Mouse (Mus musculus): Measurements from ENCODE around the gene Man1b1.

Gene Man1b1

DNA sequence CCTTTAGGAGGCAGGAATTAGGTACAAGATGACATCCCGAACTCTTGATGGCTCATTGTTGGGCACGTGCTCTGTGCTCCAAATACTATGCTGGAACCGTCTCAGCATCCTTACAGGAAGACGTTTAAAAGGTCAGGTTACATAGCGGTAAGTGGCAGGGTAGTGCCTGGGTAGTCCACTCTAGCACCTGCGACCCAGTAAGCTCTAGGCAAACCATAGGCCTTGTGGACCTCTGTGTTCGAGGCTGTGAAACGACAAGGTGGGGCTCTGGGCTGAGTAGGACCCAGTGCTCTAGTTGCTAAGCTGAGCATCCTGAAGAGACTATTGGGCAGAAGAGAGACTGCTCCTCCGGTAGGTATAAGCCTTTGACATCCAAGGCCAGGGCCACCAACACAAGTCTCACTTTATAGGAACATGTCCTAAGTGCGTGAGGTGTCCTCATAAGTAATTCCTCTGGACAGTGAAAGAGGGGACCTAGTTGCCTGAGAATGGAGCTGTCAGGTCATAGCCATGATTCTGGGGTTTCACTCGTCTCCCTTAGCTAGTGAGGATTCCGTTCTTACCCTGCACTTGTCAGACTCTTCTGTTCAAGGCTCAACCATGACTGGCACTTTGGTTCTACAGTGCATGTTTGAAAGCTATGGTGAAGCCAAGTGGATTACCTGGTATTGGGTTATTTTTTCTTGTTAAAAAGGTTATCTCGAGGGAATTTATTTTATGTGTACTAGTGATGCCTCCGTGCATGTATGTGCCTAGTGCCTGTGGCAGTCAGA is 26.4 kb upstream of the Man1b1 start:
- in situ Hi-C loops (cut with MboI, MseI): no loop called here

DNA sequence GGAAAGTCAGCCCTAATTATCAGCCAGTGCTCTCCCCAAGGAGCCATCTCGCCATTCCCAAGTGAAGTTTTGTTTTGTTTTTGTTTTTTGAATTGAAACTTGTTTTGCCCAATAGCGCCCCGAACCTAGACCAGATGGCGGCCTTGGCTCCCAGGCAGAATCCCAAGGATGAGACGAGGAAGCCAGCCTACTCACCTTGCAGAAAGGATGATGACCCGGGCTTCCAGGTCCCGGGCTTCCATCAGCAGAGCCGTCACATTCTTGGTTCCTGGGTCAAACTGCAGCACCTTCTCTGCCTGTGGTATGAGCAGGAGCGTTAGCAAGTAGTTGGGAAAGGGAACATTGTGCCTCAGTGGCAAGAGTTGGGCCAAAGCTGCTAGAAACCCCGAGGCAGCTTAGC is 22.0 kb upstream of the Man1b1 start:
- in situ Hi-C loops (cut with MboI, MseI): no loop called here

DNA sequence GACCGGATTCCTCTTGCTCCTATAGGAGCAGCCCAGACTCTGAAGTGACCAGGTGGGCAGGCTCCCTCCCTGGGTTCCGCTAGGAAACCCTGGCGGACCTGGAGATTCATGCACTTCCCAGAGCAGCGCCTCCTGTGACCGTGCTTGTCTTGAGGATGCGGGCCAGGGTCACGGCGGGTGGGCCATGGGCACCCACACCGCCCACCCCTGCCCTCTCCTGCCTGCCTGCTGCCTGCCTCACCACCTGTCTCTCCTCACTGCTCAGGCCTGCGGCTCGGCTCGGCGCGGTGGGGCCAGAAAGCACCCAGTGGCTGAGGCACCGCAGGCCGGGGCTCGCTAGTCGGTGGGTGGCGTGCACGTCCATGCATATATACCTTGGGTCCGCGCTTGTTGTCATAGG is 21.2 kb upstream of the Man1b1 start:
- in situ Hi-C loops (cut with MboI, MseI): no loop called here

DNA sequence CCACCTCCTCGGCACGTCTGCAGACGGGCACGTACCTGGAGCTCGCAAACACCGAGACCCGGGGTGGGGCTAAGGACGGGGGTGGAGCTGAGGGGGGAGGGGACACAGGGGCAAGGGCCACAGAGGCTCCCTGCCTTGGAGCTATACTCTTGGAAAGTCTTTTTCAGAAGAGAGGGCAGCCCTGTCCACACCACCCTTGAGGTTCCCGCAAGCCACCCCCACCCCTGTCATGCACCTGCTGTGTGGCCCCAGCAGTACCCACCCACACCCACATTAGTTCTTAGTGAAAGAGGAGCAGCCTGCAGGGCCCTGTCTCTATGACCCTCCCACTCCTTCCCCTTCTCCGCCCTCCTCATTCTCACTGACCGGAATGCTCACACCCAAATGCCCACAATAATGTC is 20.6 kb upstream of the Man1b1 start:
- in situ Hi-C loops (cut with MboI, MseI): no loop called here

DNA sequence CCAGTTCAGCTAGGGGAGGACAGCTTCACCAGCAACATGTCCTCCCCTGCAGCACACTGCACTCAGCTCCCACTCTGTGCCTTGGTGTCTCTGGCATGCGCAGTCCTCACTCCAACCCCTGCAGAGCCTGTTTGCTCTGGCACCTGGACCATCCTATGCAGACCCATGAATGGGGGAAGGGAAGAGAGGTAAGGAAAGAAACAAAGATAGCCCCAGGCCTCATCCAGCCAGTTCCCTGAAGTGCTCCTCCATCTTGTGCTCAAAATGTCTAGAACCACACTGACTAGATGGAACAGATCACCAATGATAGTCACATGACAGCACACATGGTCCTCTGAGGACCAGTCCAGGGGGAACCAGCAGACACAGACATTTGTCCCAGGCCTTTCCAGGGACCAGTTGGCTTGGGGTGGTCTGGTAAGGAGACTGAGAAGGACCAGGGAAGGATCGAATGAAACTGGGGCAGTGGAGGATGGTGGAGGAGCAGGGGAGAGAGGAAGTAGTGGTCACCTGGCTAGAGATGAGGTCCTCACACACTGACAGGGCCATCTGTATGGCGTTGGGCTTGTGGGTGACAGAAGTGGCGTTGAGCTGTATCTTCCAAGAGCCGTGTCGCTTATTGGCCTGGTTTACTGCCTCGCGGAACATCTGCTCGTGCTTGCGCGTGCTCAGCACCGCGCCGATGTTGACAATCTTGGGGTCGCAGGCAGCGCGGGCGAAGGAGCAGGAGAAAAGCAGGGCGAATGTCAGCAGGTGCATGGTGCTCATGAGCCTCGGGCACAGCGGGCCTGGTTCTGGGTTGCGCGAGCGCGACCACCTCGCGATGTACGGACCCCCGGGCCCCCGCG is 13.8 kb upstream of the Man1b1 start:
- in situ Hi-C loops (cut with MboI, MseI): no loop called here

DNA sequence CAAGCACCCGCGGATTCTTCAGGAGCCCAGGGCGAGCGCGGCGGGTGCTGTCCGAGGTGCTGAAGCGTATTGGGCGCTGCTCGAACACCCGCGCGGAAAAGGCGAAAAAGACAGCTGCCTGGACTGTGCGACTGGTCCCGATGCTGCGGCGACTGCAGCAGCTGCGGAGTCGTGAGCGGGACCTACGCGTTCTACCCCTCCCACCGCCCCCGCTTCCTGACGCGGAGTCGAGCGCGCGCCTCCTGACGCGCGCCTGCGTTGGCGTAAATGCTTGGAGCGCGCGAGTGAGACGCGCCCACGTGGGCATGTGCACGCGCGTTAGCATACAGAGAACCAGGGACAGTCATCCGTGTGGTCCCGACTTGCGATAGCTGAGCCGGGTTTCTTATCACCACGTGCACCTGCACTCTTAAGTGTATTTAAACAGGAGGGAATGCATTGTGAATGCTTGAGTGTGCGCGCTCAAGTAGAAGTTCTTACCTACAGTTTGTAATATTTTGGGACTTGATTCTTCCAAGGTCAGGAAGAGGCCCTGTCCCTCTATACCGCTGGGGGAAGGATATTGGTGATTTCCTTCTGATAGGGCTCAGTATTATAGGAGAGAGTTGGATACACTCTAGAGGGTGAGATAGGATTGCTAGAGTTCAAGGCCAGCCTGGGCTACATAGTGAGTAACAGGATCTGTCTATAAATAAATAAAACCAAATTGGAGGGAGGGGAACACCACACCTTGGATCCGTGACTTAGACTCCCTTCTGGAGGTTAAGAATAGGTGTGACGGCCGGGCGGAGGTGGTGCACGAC is 13.0 kb upstream of the Man1b1 start, which contains the start of gene Grin1:
TSS of gene Grin1 (minus strand) at position 217 of the 803 bp plus-strand sequence.
- in situ Hi-C loops (cut with MboI, MseI): no loop called here

DNA sequence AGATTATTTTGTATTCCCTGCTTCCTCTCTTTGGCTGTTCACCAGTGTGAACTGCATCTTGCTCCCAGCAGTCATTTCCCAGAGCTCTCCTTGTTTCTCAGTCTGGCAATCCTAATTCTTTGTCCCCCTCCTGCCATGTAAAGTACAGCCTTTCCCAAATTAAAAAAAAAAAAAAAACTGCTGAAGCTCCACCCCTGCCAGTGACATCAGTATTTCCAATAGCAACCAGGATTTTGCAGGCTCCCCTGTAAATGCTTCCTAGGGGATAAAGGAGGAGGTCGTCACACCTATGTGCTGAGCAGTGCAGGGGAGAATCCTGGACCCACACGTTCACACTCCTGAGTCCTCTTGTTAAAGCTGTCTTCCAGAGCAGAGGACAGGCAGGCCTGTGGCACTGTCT is 12.1 kb upstream of the Man1b1 start:
- in situ Hi-C loops (cut with MboI, MseI): no loop called here

DNA sequence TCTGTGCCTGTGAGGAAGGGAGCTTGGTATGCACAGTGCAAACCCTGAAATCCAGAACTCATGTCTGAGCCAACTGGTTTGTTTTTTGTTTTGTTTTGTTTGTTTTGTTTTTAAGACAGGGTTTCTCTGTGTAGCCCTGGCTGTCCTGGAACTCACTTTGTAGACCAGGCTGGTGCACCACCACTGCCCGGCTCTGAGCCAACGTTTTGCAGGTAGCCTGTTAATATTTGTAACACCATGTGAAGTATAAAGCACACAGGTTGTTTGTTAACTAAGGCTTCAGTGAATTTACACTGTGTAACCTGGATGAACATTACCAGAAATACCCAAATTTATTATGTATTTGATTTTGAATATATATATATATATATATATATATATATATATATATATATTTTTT is 6.1 kb upstream of the Man1b1 start:
- in situ Hi-C loops (cut with MboI, MseI): no loop called here

DNA sequence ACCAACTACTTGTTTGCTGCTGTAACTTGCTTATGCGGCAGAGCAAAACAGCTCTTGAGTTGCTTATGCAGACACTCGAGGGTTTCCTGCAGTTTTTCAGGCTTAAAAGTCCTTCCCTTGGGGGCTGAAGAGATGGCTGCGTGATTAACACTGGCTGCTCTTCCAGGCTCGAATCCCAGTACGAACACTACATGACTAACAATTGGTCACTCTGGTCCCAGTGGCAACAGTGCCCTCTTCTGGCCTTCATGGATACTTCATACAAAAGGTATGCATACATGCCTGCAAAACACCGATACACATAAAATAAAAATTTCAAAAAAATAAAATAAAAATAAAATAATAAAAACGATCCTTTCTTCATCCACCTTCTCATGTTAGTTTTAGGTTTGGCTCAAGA is 3.7 kb upstream of the Man1b1 start:
- in situ Hi-C loops (cut with MboI, MseI): no loop called here

DNA sequence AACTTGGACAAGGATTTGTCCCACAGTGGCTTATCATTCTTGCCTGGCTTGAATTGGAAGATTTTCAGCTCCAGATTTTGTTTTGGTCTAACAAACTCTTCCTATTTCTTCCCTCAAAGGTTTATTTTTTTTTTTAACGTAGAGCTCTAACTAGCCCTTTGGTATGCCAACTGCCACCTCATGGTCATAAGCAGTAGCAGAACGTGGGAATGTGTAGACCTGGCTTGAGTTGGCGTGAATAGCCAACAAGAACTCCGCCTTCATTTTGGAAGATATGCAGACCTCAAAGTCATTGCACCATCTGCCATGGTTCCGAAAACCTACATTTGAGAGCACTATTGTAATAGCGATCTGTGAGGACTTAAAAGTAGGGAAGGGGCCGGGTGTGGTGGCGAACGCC is 668 bp upstream of the Man1b1 start:
- in situ Hi-C loops (cut with MboI, MseI): no loop called here

DNA sequence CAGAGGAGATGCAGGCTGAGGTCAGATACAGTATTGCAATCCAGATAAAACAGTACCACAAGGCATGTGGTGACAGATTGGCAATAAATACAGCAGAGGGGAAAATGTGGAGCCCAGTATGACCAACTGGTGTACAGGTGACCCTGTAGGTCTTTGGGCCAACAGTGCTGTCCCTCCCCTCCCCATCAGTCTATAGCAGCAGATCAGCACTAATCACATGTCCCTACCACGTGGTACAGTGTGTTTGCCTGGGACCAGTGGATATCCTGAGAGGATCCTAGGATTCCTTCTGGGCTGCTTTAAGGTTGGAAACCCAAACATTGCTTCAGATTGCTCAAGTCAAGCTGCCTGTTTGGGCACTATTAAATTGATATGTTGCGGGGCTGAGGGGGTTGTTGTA is 1.4 kb downstream of the Man1b1 start:
- in situ Hi-C loops (cut with MboI, MseI): no loop called here

DNA sequence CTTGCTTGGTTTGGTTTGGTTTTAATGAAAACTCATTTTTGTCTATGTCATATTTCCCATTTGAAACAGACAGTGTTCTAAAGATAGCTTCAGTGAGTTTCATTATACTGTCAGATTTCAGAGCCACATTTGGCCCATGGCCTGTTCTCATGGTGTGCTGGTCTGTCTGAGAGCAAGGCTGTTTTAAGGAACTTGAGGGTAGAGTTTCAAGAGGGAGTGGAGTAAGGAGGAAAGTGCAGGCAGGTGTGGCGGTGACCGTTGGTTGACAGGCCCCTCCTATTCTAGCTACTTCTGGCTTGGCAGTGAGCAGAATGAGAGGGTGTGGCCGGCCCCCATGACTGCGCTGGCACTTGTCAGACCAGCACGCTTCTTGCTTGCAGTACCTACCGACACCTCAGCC is 6.2 kb downstream of the Man1b1 start:
- in situ Hi-C loops (cut with MboI, MseI): no loop called here

DNA sequence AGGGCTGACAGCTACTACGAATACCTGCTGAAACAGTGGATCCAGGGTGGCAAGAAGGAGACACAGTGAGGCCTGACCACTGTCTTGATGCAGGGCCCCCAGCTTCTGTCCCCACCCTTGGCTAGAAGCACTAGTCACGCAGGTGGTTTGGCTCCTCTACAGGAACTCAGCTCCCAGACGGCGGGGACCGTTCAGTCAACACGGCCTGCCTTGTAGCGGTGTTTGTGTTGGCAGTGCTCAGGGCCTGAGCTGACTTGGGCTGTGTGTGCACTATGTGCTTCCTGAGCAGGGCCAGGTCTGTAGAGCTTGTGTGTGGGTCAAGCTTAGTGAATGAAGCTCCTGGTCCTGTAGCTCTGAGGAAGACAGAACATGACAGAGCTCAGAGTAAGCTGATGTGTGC is 16.0 kb downstream of the Man1b1 start:
- in situ Hi-C loops (cut with MboI, MseI): no loop called here

DNA sequence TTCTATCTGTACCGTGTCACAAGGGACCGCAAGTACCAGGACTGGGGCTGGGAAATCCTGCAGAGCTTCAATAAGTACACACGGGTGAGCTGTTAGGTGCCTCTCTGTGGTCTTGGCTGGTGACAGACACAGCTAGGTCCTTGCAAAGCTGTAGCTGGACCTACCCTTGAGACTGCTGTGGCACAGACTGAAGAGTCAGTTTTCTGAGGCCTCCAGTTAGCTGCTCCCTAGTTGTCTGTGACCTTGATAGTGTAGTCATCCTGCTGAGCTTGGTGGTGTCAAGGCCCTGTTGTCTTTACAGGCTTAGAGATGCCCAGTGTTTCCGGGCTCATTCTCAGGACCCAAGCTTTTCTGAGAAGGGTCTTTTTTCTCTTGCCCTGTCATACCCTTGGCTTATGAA is 17.4 kb downstream of the Man1b1 start:
- in situ Hi-C loops (cut with MboI, MseI): no loop called here

DNA sequence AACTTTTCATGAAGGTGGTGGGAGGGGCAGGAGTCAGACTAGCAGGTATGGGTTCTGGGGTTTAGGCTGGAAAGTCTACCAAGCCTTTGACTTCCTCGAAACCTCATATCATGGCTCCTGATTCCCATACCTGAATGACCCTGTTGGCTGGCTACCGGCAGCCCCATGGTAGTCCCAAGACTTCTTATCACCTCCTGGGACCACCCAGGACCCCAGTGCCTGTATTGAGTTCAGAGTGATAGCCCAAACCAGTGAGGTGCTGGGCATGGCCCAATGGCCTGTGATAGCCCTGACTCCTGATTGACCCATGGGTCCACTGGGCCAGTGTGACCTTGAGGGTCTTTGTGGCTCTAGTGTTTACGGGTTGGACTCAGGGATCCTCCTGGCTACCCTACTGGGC is 18.6 kb downstream of the Man1b1 start:
- in situ Hi-C loops (cut with MboI, MseI): no loop called here

DNA sequence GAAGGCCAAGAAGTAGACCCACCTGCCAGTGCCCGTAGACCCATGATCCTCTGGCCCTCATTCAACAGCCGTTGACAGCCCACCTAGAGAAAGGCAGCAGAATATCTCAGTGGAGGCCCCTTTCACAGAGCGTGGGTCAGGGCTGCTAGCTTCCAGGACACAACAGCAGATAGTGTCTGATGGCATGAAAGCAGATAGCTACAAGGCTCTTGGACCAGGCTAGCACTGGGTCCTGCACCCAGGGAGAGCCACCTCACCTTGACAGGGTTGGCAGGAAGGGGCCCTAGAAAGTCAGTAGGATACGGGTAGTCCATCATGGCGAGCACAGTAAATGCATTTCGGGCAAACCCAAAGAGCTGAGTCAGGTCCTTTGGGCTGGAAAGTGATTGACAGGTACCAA is 22.1 kb downstream of the Man1b1 start:
- in situ Hi-C loops (cut with MboI, MseI): no loop called here

DNA sequence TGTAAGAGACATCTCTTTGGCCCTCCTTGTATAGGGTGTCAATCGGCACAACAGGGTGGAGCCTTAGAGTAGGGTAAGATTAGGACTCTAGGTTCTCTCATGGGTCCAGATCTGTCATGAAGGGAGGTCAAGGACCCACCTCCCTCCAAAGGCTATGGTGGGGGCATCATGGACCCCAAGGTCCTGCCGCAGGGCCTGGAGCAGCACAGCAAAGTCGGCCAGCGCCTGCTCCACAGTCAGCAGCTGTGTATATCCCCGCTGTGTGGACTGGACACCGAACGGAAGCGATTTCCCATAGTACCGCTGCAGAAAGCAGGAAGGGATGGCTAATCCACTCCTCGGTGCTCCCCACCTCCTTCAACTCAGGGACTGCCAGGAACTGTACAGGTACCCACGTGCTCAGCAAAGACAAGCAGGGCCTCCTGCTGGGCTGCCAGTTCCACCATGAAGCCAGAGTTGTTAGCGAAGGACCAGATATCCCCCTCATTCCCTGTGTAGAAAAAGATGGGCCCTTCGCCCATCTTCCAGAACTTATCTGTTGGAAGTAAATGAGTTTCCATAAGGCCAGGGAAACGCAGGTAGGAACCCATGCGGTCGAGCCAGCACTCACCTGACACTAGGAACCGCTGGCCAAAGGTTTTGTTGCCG is 23.4 kb downstream of the Man1b1 start:
- in situ Hi-C loops (cut with MboI, MseI): no loop called here

DNA sequence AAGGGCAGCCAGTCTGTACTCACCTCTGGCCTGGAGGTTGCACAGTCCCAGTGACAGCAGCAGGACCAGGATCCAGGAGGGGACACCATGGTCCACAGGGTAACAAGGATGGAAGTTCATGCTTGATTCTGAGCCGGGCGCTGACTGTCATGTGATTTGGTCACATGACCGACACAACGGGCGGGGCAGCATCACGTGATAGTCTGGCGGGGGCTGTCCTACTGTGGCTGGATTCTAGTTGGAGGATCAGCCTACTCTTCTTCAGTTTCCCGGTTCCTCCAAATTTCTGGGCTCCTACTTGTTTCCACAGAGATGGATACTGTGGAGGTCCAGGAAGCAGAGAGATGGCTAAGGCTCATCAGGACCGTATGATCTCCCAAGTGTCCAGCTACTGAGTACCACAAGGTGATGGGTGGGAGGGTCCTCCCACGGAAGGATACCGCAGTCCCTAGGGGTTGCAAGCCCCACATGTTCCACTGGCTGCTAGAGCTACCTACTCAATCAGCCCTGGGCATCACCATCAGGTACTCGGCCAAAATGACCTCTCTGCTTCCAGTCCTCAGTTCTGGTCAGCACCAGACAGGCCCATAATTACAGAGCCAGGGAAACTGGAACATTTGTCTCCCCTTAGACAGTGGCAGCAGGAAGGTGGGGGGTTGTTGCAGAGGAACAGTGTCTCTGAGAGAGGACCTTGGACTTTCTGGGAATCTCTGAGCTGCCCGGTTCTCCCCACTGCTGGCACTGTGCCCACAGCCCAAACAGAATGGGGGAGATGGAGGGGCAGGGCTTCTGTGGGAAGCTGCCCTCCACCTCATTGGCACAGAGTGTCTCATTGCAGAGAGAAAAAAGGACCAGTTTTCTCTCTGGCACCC is 24.3 kb downstream of the Man1b1 start, which contains the start of gene Dpp7:
TSS of gene Dpp7 (minus strand) at position 152 of the 872 bp plus-strand sequence.
- in situ Hi-C loops (cut with MboI, MseI): no loop called here

DNA sequence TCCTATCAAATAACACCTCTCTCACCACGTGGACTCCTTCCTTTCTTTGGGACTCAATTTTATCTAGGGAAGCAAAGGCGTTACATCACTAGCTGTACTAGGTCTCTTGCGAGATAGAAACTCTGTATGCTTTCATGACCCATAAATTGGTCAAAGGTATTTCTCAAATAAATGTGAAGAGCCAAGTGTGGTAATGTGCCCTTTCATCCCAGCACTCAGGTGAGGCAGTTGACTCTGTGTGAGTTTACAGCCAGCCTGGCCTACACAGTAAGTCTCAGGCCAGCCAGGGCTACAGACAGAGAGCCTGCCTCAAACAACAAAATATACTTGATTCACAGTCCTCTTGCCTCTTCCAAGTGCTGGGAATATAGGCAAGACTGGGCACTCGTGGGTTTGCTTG is 27.7 kb downstream of the Man1b1 start:
- in situ Hi-C loops (cut with MboI, MseI): no loop called here

DNA sequence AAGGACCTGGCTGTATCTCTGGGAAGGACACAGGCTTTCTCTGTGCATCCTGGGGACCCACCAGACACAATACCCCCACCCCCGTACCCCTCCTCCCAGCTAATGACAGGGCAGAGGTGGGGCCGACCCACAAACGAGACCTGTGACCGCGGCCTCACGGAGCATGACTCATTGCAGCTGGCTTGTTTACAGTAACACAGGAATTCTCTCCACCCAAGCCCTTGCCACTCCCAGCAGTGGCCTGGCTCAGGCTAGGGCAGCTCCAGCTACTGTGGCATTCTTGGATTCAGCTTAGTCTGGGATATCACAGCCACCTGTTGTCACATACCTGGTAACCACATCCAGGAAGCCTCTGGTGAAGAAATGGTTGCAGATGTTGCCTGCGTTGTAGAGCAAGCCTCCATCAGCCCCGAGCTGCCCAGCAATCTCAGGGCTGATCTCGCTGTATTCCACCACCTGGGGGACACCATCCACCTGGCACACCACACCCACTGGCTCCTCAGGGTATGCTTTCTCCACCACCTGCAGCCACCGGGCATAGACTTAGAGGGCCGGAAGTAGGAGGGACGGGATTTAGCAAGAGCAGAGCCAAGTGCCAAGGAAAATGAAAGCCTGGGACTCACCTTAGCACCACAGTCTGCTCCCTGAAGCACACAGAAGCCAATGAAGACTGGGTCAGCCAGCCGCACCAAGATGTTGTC is 31.5 kb downstream of the Man1b1 start:
- in situ Hi-C loops (cut with MboI, MseI): no loop called here

Data from regulatory T cell (primary cell).